Mouse (Mus musculus) splenic B cell, adult 2 months (primary cell): Measurements from ENCODE around the gene Snx11.
"Not testable (repeated sequence)": the region's sequence is repeated elsewhere in the genome, so short reads cannot be mapped to it uniquely, and the experiment has no call there.

Source experiments
- DNase-seq: peaks from one replicate; pipeline ENCODE4 v3.0.0-alpha.2; 2011; ENCODE audit warnings: low read depth, low spot score
- H3K27me3 ChIP-seq: 2 replicates; pipeline ENCODE4 v1.6.1; 2012; ENCODE audit warnings: mild to moderate bottlenecking, low read length, moderate library complexity, mixed read lengths; ENCODE audit not compliant: control insufficient read depth, poor library complexity, insufficient read depth, severe bottlenecking
- H3K36me3 ChIP-seq: 2 replicates; pipeline ENCODE4 v1.6.1; 2012; ENCODE audit warnings: mild to moderate bottlenecking, low read length, moderate library complexity, mixed read lengths; ENCODE audit not compliant: control insufficient read depth, poor library complexity, insufficient read depth, severe bottlenecking

Snx11 gene

DNA sequence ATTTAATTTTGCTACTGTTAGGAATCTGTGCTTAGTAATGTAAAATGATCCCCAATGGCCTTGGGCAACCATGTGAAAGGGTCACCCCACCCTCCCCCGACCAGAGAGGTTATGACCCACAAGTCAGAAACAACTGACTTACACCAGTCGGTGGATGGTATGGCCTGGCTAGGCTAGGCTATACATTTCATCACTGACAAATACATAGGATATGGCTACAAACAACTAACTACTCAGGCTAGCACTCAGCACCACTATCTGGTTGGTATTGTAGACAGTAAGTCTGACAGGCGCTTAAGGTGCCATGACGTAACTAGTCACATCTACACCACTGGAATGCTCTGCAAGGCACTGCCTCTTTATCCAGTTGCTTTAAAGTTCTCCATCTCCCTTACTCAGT is 36.1 kb upstream of the Snx11 start:
- DNase-seq: no peak

DNA sequence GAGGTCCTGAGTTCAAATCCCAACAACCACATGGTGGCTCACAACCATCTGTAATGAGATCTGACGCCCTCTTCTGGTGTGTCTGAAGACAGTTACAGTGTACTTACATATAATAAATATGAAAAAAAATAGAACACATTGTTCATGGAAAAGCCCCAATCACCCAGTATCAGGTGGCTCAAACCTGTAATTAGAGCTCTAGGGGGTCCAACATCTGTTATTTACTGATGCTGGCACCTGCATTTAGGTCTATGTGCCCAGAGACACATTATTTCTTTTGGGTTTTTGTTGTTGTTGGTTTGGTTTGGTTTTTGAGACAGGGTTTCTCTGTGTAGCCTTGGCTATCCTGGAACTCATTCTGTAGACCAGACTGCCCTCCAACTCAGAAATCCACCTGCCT is 33.8 kb upstream of the Snx11 start:
- not testable (repeated sequence) for H3K27me3 ChIP-seq, DNase-seq, H3K36me3 ChIP-seq

More for the DNA sequence above, 36.1 kb upstream of the Snx11 start:
- Histone ChIP-seq H3K36me3 (peaks cover 2% of the 10 kb centered on the region), H3K27me3 (no peaks in the 10 kb centered on the region)

DNA sequence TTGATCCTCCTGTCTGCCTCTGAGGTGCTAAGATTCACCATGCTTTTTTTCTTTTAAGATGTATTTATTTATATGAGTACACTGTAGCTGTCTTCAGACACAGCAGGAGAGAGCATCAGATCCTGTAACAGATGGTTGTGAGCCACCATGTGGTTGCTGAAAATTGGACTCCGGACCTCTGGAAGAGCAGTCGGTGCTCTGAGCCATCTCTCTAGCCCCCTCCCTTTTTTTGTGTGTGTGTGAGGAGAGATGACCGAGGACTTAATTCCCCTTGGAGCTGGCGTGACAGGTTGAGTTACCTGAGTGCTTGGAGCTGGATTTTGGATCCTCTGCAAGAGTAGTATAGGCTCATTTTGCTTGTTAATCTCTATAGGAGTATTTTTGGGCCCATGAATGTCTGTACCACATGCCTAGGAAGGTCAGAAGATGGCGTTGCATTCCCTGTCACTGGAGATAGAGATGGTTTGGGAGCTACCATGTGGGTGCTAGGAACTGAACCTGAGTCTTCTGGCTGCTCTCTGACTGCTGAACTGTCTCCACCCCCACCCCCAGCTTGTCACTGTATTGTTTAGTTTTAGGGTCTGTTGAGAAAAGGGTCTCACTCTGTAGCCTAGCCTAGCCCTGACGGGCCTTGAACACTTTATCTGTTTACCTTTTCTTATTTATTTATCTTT is 32.3 kb upstream of the Snx11 start:
- DNase-seq: no peak
- peaks cover under 1% of the 10 kb centered on the region; the same call in 1 of the 2 replicates for H3K36me3 ChIP-seq
- H3K27me3 ChIP-seq: no peaks in the 10 kb centered on the region

DNA sequence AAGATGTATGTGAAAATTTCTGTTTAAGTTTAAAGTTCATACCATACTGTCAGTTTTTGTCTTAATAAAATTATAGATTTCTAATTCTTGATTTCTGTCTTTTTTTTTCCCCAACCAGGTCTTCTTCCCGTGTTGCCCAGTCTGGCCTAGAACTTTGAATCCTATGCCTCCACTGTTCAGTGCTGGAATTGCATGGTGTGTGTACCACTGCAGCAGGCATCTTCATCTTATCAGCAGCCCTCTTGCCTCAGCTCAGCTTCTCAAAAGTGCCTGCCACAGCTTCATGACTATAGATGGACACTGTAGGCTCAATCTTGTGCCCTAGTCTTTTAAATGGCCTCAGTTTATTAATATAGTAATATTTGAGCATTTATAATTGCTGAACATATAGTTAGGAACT is 30.7 kb upstream of the Snx11 start:
- H3K36me3 ChIP-seq: peaks cover 5% of the 10 kb centered on the region; the same call in 1 of the 2 replicates
- H3K27me3 ChIP-seq: no peaks in the 10 kb centered on the region
- peak; percentile 26 for DNase-seq

DNA sequence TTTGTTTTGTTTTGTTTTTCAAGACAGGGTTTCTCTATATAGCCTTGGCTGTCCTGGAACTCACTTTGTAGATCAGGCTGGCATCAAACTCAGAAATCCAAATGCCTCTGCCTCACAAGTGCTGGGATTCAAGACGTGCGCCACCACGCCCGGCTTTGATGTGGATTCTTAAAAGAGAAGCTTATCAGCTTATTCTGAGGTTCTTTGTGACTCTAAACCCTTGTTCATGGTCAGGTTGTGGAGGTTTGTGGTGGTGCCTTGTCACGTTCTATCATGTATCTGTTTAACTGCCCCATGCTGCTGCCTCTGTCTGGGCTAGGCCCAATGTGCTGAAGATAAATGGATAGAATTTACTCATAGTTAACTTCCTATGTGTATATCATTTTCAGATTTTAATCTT is 28.2 kb upstream of the Snx11 start:
- Histone ChIP-seq H3K36me3 (peaks cover 10% of the 10 kb centered on the region; the same call in 1 of the 2 replicates), H3K27me3 (no peaks in the 10 kb centered on the region; the same call in 1 of the 2 replicates)
- no peak for DNase-seq

DNA sequence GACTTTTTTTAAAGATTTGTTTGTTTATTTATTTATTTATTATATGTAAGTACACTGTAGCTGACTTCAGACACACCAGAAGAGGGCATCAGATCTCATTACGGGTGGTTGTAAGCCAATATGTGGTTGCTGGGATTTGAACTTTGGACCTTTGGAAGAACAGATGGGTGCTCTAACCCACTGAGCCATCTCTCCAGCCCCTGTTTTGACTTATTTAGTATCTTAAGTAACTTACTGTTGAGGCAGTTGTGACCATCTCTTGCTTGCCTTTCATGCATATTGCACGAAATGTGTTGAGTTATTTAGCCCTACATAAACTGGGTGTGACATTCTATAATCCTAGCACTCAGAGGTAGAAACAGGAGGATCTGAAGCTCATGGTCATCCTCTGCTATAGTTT is 22.2 kb upstream of the Snx11 start:
- Histone ChIP-seq H3K36me3 (0 out of 2 replicates have a peak, but pooled peaks cover 7% of the 10 kb centered on the region), H3K27me3 (no peaks in the 10 kb centered on the region; the same call in 1 of the 2 replicates)
- DNase-seq: no peak

DNA sequence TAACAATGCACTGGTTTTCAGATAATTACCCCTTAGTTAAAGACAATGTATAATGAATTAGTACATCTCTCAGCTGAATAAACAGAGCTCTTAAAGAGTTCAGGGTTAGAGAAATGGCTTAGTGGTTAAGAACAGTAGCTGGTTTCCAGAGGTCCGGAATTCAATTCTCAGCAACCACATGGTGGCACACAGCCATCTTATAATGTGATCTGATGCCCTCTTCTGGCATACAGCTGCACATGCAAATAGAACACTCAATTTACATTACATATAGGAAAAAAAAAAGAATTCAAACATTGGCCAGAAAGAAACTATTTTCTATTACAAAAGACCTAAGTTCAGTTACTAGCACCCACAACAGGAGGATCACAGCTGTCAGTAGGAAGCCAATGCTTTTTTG is 19.2 kb upstream of the Snx11 start:
- H3K27me3 ChIP-seq: no peaks in the 10 kb centered on the region
- 0 out of 2 replicates have a peak, but pooled peaks cover 2% of the 10 kb centered on the region for H3K36me3 ChIP-seq
- DNase-seq: peak; percentile 66

DNA sequence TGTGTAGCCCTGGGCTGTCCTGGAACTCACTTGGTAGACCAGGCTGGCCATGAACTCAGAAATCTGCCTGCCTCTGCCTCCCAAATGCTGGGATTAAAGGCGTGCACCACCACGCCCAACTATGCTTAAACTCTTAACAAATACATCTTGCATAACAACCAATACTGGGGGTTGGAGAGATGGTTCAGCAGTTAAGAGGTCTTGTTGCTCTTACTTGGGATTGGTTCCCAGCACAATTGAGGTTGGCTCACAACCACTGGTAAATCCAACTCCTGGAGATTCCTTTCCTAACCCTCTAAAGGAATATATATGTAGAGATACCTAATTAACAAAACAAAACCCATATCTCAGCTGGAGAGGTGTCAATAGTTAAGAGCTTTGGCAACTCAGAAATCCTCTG is 18.7 kb upstream of the Snx11 start:
- DNase-seq: no peak
- Histone ChIP-seq H3K27me3 (no peaks in the 10 kb centered on the region), H3K36me3 (no peaks in the 10 kb centered on the region)

DNA sequence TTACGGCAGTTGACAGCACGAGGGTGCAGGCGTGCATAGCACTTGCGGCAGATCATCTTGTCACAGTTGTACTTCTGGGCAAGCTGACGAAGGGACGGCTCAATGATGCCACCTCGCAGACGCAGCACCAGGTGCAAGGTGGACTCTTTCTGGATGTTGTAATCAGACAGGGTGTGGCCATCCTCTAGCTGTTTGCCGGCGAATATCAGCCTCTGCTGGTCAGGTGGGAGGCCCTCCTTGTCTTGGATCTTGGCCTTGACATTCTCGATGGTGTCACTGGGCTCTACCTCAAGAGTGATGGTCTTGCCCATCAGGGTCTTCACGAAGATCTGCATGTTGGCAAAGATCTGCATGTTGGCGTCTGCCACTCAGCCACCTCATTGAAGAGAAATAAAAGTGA is 18.1 kb upstream of the Snx11 start:
- no peaks in the 10 kb centered on the region for H3K36me3 ChIP-seq
- H3K27me3 ChIP-seq: no peaks in the 10 kb centered on the region
- no peak for DNase-seq

DNA sequence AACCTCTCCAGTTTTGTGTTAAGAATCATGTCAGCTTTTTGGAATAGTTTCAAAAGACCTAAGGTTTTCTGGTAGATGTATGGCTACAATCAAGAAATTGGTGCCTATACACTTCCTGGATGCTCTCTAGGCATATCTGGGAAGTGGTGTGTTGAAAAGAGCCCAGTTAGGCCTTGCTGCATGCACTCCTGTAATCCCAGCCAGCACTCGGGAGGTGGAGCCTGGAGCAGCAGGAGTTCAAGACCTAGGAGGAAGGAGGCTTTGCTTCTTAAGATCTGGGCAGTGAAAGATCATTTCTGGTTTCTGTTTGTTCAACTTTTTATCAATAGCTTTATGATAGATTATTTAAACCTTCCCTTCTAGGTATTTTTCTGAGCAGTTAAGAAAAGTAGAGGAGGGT is 13.3 kb upstream of the Snx11 start:
- H3K27me3 ChIP-seq: no peaks in the 10 kb centered on the region
- DNase-seq: no peak
- no peaks in the 10 kb centered on the region for H3K36me3 ChIP-seq

DNA sequence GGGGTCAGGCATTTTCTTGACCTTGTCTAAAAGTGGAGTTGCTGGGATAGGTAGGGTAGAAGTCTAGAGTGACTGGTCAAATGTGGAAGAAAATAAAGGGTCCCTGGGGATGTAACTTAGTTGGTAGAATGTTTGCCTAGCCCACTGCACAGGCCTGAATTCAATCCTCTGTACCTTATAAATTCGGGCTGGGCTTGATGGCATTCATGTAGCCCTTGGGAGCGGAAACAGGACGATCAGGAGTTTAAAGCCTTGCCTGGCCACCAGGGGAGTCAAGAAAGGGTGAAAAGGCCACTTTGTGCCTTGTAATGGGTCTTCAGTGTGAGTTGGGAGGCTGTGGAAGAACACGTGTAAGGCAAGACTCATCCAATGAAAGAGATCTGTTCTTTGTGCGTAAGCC is 12.6 kb upstream of the Snx11 start:
- no peaks in the 10 kb centered on the region for H3K27me3 ChIP-seq
- no peak for DNase-seq

DNA sequence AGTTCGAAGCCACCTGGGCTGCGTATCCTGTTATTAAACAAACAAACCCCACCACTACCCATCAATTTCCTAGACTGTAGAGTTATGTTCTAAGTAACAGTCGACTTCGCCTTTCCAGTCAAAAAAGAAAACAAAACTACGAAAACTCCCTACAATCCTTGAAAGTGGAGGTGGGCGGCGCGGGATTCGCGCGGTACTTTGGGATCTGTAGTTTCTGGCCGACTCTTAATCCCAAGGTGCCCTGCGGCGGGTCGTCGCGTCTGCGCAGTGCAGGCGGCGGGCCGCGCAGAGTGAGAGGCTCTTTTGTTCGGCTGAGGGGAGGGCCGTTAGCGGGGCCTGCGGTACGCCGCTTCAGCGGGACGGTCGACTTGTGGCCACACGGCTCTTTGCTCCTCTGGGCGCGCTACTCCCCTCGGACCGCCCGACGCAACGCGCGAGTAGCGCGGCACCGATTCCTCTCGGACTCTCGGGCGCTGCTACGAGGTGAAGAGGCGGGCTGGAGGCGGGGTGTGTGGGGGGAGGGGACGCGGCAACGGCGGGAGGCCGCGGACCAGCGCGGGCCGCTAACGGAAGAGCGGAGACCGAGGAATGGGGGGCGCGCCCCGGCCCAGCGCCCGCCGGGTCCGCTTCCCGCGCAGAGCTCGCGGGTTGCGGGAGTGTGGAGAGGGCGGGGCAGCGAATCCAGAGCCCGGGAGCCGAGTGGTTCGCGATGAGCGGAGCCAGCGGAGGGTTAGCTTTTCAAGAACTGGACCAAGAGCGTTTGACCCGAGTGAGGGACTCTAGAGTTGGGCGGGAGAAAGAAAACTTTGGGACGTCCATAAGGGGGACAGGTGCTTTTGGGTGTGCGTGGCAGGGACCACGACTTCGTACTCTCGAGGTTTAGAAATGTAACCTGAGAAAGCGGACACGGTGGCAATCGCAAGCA is 11.8 kb upstream of the Snx11 start, which contains the start of gene Cbx1:
Gene Cbx1, plus strand, starts transcription at position 257 of the 925 bp plus-strand sequence.
- Histone ChIP-seq H3K27me3 (no peaks in the 10 kb centered on the region), H3K36me3 (no peaks in the 10 kb centered on the region)
- peak; percentile 92 for DNase-seq

More for the DNA sequence above, 12.6 kb upstream of the Snx11 start:
- no peaks in the 10 kb centered on the region for H3K36me3 ChIP-seq

DNA sequence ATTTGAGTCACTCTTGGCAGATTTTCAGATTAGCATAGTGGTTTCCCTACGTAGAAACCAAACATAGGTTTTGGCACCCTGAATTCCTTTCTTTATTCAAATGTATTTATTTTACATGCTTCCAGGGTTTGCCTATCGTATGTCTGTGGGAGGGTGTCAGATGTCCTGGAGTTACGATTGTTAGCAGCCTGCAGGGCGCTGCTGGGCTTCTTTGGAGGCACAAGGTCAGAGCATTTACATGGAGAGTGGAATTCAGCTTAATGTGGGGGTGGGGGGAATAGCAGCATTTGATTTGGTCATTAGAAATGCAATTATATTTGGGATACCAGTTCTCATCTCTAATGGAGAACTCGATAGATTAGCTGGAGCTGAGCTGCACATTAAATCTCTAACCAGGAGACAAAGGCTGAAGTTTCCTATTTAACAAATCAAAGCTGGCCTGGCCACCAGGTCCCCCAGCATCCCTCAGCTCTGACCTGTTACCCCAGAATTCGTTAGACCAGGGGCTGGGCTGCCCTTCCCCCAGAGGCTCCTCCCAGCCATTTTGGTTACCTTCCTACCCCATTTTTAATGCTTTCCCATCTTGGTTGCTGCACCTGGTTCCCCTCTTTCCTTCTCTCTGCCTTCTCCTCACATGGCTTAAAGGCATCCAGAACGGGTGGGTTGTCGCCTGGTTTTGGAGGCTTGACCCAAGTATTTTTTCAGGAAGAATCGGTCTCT is 9.5 kb upstream of the Snx11 start:
- no peaks in the 10 kb centered on the region for H3K36me3 ChIP-seq
- H3K27me3 ChIP-seq: no peaks in the 10 kb centered on the region
- no peak for DNase-seq

DNA sequence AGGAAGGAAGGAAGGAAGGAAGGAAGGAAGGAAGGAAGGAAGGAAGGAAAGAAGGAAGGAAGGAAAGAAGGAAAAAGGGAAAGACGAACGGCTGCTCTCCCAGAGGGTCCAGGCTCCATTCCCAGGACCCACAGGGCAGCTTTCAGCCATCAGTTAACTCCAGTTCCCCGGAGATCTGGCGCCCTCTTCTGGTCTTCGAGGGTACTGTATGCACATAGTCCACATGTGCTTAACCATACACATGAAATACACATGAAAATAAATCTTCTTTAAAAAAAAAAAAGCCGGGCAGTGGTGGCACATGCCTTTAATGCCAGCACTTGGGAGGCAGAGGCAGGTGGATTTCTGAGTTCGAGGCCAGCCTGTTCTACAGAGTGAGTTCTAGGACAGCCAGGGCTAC is 7.5 kb upstream of the Snx11 start:
- H3K36me3 ChIP-seq, H3K27me3 ChIP-seq: not testable (repeated sequence)
- peak; percentile 83 for DNase-seq
